Mouse (Mus musculus): ENCODE measurements around the gene Erich6b. TPM values are rescaled to one million over a fixed set of nuclear protein-coding genes. Genes with fewer than 3 reads are reported as not detected.

Gene Erich6b
- polyA plus RNA-seq, 1 experiment from 2014 or later: not detected

DNA sequence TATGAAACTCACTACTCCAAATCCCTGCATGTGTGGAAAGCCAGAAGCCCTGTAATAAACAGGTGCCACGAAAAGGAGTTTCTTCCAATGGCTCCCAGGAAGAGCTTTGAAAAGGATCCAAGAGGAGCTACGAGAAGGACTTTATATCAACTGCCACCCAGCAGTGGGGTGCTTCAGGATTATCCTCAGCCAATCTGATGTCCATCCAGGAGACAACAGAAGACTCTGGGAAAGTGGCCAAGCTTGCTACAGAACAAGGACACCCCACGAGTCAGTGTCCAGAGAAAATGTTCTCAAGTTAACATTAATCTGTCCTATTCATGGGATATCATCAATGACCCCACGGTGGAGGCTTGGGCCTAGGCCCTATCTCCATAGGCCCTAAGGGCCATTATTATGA, 4.4 kb upstream of the Erich6b start:
- H3K4me2 ChIP-seq: no peak overlapping the region
- no peak for TF ChIP-seq CTCF (IDR thresholded peaks at IDR 0.05; ENCODE audit: low read depth)
- no peaks in the 10 kb centered on the region for H3K9me3 ChIP-seq (ENCODE audit: low read depth, low read length)
- ATAC-seq (ENCODE audit: insufficient read depth) (no peak), DNase-seq (no peak)
- H3K27ac ChIP-seq (ENCODE audit: low read depth): no peak overlapping the region
- H3K4me1 ChIP-seq (ENCODE audit: insufficient read depth): peaks cover 3% of the 10 kb centered on the region; the same call in 1 of the 2 replicates
- no peak overlapping the region for H3K4me3 ChIP-seq (ENCODE audit: low read depth, low read length)
- H3K9ac ChIP-seq: no peak overlapping the region
- H3K27me3 ChIP-seq (ENCODE audit: insufficient read depth, low read length): no peaks in the 10 kb centered on the region
- 63% methylated on average over 4 of the region's 4 CpGs for WGBS
- H3K36me3 ChIP-seq (ENCODE audit: insufficient read depth): no peaks in the 10 kb centered on the region

DNA sequence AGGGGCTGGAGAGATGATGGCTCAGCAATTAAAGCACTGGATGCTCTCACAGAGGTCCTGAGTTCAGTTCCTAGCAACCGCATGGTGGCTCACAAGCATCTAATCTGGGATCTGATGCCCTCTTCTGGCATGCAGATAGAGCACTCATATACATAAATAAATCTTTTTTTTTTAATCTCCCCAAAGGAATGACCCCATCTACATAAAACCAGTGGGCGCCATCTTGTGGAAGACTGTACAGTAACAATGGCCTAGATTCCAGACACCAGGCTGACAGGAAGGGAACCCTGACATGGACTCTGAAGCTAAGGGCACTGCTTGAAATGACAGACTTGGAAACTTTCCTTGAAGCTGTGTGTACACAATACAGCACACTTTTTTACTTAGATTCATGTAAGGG, 1.2 kb upstream of the Erich6b start:
- H3K9ac ChIP-seq: no peak overlapping the region
- H3K27ac ChIP-seq (ENCODE audit: low read depth): no peak overlapping the region
- no peaks in the 10 kb centered on the region for H3K27me3 ChIP-seq (ENCODE audit: insufficient read depth, low read length)
- TF ChIP-seq CTCF (IDR thresholded peaks at IDR 0.05; ENCODE audit: low read depth): peak; percentile 46; the same call in 1 of the 2 replicates
- no peaks in the 10 kb centered on the region for H3K36me3 ChIP-seq (ENCODE audit: insufficient read depth)
- H3K4me2 ChIP-seq: no peak overlapping the region
- DNase-seq (peak; percentile 58), ATAC-seq (ENCODE audit: insufficient read depth) (no peak)
- no peaks in the 10 kb centered on the region for H3K9me3 ChIP-seq (ENCODE audit: low read depth, low read length)
- 79% methylated on average over 2 of the region's 2 CpGs for WGBS
- no peak overlapping the region for H3K4me3 ChIP-seq (ENCODE audit: low read depth, low read length)
- peaks cover 1% of the 10 kb centered on the region; the same call in 1 of the 2 replicates for H3K4me1 ChIP-seq (ENCODE audit: insufficient read depth)

DNA sequence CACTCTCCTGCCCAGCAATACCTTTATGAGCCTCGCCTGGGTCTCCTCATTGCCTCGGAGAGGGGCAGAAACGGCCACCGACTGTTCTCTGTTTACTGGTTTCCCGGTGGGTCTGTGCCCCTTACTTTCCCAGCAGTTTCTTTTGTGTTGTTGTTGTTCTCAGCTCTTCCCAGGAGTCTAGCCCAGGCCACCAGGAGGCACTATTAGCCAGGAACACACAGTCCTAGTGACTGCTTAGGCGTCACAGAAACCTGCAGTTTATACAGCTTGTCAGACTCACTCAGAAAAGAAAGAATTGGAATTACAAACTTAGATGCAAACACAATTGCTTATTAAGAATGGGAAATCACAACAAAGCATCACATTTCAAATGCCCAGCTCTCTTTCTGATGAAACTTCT, 690 bp upstream of the Erich6b start:
- no peak overlapping the region for H3K4me2 ChIP-seq
- no peak overlapping the region for H3K9ac ChIP-seq
- DNase-seq: peak; percentile 22
- no peaks in the 10 kb centered on the region for H3K36me3 ChIP-seq (ENCODE audit: insufficient read depth)
- no peak overlapping the region for H3K4me3 ChIP-seq (ENCODE audit: low read depth, low read length)
- no peak for ATAC-seq (ENCODE audit: insufficient read depth)
- no peak overlapping the region for H3K27ac ChIP-seq (ENCODE audit: low read depth)
- H3K9me3 ChIP-seq (ENCODE audit: low read depth, low read length): no peaks in the 10 kb centered on the region
- peak; percentile 31 for TF ChIP-seq CTCF (IDR thresholded peaks at IDR 0.05; ENCODE audit: low read depth)
- WGBS: 69% methylated on average over 6 of the region's 6 CpGs
- no peaks in the 10 kb centered on the region for H3K4me1 ChIP-seq (ENCODE audit: insufficient read depth)
- H3K27me3 ChIP-seq (ENCODE audit: insufficient read depth, low read length): no peaks in the 10 kb centered on the region

DNA sequence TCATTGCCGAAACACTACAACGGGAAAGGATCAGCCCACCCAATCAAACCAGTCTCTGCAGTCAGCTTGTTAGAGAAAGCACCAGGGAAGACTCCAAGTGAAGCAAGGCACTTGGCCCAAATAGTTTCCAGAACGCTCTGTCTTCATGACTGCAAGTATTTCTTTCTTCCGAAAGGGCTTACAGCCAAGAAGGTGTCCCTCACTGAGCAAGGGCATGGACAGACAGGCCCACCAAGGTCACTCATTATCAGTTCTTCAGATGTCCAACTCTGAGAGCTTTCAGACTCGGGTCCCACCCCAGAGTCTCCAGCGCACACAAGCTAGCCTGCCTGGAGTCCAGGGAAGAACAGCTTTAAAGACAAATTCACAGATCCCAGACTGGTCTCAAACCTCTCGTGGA, 3.4 kb downstream of the Erich6b start:
- DNase-seq (no peak), ATAC-seq (ENCODE audit: insufficient read depth) (no peak)
- Histone ChIP-seq H3K4me2 (no peak overlapping the region), H3K36me3 (ENCODE audit: insufficient read depth) (no peaks in the 10 kb centered on the region), H3K27ac (ENCODE audit: low read depth) (no peak overlapping the region), H3K27me3 (ENCODE audit: insufficient read depth, low read length) (no peaks in the 10 kb centered on the region), H3K4me1 (ENCODE audit: insufficient read depth) (no peaks in the 10 kb centered on the region), H3K9me3 (ENCODE audit: low read depth, low read length) (no peaks in the 10 kb centered on the region), H3K9ac (no peak overlapping the region), H3K4me3 (ENCODE audit: low read depth, low read length) (no peak overlapping the region)
- WGBS: 87% methylated on average over 7 of the region's 7 CpGs
- TF ChIP-seq CTCF (IDR thresholded peaks at IDR 0.05; ENCODE audit: low read depth): no peak

- no peaks in the 10 kb centered on the region for H3K36me3 ChIP-seq (ENCODE audit: insufficient read depth)
- no peaks in the 10 kb centered on the region for H3K9me3 ChIP-seq (ENCODE audit: low read depth, low read length)
- WGBS: 52% methylated on average over 9 of the region's 9 CpGs
- H3K9ac ChIP-seq: no peak overlapping the region
- DNase-seq (no peak), ATAC-seq (ENCODE audit: insufficient read depth) (peak; percentile 38; the same call in 1 of the 2 replicates)
- H3K4me1 ChIP-seq (ENCODE audit: insufficient read depth): no peaks in the 10 kb centered on the region
- H3K4me3 ChIP-seq (ENCODE audit: low read depth, low read length): no peak overlapping the region
- no peaks in the 10 kb centered on the region for H3K27me3 ChIP-seq (ENCODE audit: insufficient read depth, low read length)
- no peak overlapping the region for H3K4me2 ChIP-seq
- no peak for TF ChIP-seq CTCF (IDR thresholded peaks at IDR 0.05; ENCODE audit: low read depth)
- no peak overlapping the region for H3K27ac ChIP-seq (ENCODE audit: low read depth)
Measured at GRCm38 (mm10) chr14:75646060-75646459, 4.0 kb downstream of the Erich6b start.

GRCm38 (mm10) chr14:75646968-75647829, 5.1 kb downstream of the Erich6b start:
- 48% methylated on average over 20 of the region's 20 CpGs for WGBS

DNA sequence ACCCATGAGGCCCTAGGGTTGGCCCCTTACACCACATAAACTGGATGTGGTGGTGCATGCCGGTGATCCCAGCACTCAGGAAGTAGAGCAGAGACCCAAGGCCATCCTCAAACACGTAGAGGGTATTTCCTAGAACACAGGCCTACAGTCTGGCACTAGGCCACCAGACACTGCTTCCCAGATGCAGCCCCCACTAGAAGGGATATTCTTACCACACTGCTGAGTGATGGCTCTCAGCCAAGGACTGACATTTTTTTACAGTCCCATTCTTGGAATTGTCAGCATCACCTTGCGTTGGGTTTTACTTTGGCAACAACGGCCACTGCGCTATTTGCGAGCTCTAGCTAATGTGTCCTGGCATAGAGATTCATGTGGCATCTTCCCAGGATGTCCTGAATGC, 18.9 kb downstream of the Erich6b start:
- no peak overlapping the region for H3K27ac ChIP-seq (ENCODE audit: low read depth)
- DNase-seq (peak; percentile 70), ATAC-seq (ENCODE audit: insufficient read depth) (peak; percentile 68; the same call in 1 of the 2 replicates)
- H3K9ac ChIP-seq: no peak overlapping the region
- H3K4me3 ChIP-seq (ENCODE audit: low read depth, low read length): no peak overlapping the region
- TF ChIP-seq CTCF (IDR thresholded peaks at IDR 0.05; ENCODE audit: low read depth): no peak
- no peaks in the 10 kb centered on the region for H3K36me3 ChIP-seq (ENCODE audit: insufficient read depth)
- WGBS: 35% methylated on average over 6 of the region's 6 CpGs
- no peak overlapping the region for H3K4me2 ChIP-seq
- no peaks in the 10 kb centered on the region for H3K4me1 ChIP-seq (ENCODE audit: insufficient read depth)
- no peaks in the 10 kb centered on the region for H3K27me3 ChIP-seq (ENCODE audit: insufficient read depth, low read length)
- no peaks in the 10 kb centered on the region for H3K9me3 ChIP-seq (ENCODE audit: low read depth, low read length)

More at GRCm38 (mm10) chr14:75646968-75647829, 5.1 kb downstream of the Erich6b start:
- Histone ChIP-seq H3K9me3 (ENCODE audit: low read depth, low read length) (no peaks in the 10 kb centered on the region), H3K4me3 (ENCODE audit: low read depth, low read length) (no peak overlapping the region), H3K27me3 (ENCODE audit: insufficient read depth, low read length) (no peaks in the 10 kb centered on the region), H3K27ac (ENCODE audit: low read depth) (no peak overlapping the region), H3K9ac (no peak overlapping the region), H3K4me2 (no peak overlapping the region), H3K4me1 (ENCODE audit: insufficient read depth) (no peaks in the 10 kb centered on the region), H3K36me3 (ENCODE audit: insufficient read depth) (no peaks in the 10 kb centered on the region)
- ATAC-seq (ENCODE audit: insufficient read depth) (no peak), DNase-seq (no peak)
- no peak for TF ChIP-seq CTCF (IDR thresholded peaks at IDR 0.05; ENCODE audit: low read depth)
